Mouse (Mus musculus): Measurements from ENCODE around the gene Phrf1. TPM values are rescaled to one million over a fixed set of nuclear protein-coding genes. Genes with fewer than 3 reads are reported as not detected.

The Phrf1 gene
- polyA plus RNA-seq, 1 experiment: 99.9 TPM

GRCm38 (mm10) chr7:141191796-141192685, 36.5 kb upstream of the Phrf1 start:
- Histone ChIP-seq H3K4me1 (ENCODE audit: control insufficient read depth, insufficient read depth, low read length) (peaks cover 7% of the 10 kb centered on the region), H3K9me3 (replicated peaks; ENCODE audit: control insufficient read depth, insufficient read depth, low read length, poor library complexity, severe bottlenecking) (no peaks in the 10 kb centered on the region), H3K27ac (ENCODE audit: insufficient read depth, low read length) (no peak overlapping the region), H3K9ac (ENCODE audit: low read depth, poor library complexity, severe bottlenecking) (no peak overlapping the region; the same call in 1 of the 2 replicates), H3K36me3 (ENCODE audit: control insufficient read depth, insufficient read depth, low read length, poor library complexity, severe bottlenecking) (peaks cover 13% of the 10 kb centered on the region), H3K4me3 (ENCODE audit: low read depth, low read length) (no peak overlapping the region), H3K27me3 (ENCODE audit: control insufficient read depth, insufficient read depth, low read length, poor library complexity, severe bottlenecking) (no peaks in the 10 kb centered on the region)
- TF ChIP-seq POLR2A (IDR thresholded peaks at IDR 0.05; ENCODE audit: insufficient read depth, low read length) (no peak), CTCF (IDR thresholded peaks at IDR 0.05; ENCODE audit: low read depth, low read length) (no peak), EP300 (IDR thresholded peaks at IDR 0.05; ENCODE audit: insufficient read depth, low read depth, low read length) (no peak)

- peak overlapping the region; percentile 34; the same call in 1 of the 2 replicates for H3K27ac ChIP-seq (ENCODE audit: insufficient read depth, low read length)
- peak overlapping the region; percentile 90 for H3K9ac ChIP-seq (ENCODE audit: low read depth, poor library complexity, severe bottlenecking)
- peaks cover 7% of the 10 kb centered on the region for H3K4me1 ChIP-seq (ENCODE audit: control insufficient read depth, insufficient read depth, low read length)
- peaks cover 13% of the 10 kb centered on the region for H3K36me3 ChIP-seq (ENCODE audit: control insufficient read depth, insufficient read depth, low read length, poor library complexity, severe bottlenecking)
- TF ChIP-seq EP300 (IDR thresholded peaks at IDR 0.05; ENCODE audit: insufficient read depth, low read depth, low read length) (no peak), POLR2A (IDR thresholded peaks at IDR 0.05; ENCODE audit: insufficient read depth, low read length) (no peak), CTCF (IDR thresholded peaks at IDR 0.05; ENCODE audit: low read depth, low read length) (no peak)
- no peaks in the 10 kb centered on the region for H3K9me3 ChIP-seq (replicated peaks; ENCODE audit: control insufficient read depth, insufficient read depth, low read length, poor library complexity, severe bottlenecking)
- H3K27me3 ChIP-seq (ENCODE audit: control insufficient read depth, insufficient read depth, low read length, poor library complexity, severe bottlenecking): no peaks in the 10 kb centered on the region
- peak overlapping the region; percentile 93 for H3K4me3 ChIP-seq (ENCODE audit: low read depth, low read length)
Measured at GRCm38 (mm10) chr7:141192776-141193347, 35.7 kb upstream of the Phrf1 start.

GRCm38 (mm10) chr7:141193348-141193856, 35.2 kb upstream of the Phrf1 start:
- H3K27ac ChIP-seq (ENCODE audit: insufficient read depth, low read length): peak overlapping the region; percentile 34; the same call in 1 of the 2 replicates

GRCm38 (mm10) chr7:141193948-141194347, 34.6 kb upstream of the Phrf1 start, which contains the start of the genes Hras and Lrrc56:
TSS of gene Hras (minus strand) at chr7:141194005.
TSS of gene Lrrc56 (plus strand) at chr7:141194157.
- Histone ChIP-seq H3K9me3 (replicated peaks; ENCODE audit: control insufficient read depth, insufficient read depth, low read length, poor library complexity, severe bottlenecking) (no peaks in the 10 kb centered on the region), H3K9ac (ENCODE audit: low read depth, poor library complexity, severe bottlenecking) (peak within 1 kb of the TSS; percentile 90), H3K4me1 (ENCODE audit: control insufficient read depth, insufficient read depth, low read length) (peaks cover 7% of the 10 kb centered on the region), H3K27me3 (ENCODE audit: control insufficient read depth, insufficient read depth, low read length, poor library complexity, severe bottlenecking) (no peaks in the 10 kb centered on the region), H3K27ac (ENCODE audit: insufficient read depth, low read length) (peak within 1 kb of the TSS; percentile 34; the same call in 1 of the 2 replicates), H3K36me3 (ENCODE audit: control insufficient read depth, insufficient read depth, low read length, poor library complexity, severe bottlenecking) (peaks cover 13% of the 10 kb centered on the region), H3K4me3 (ENCODE audit: low read depth, low read length) (peak within 1 kb of the TSS; percentile 93)
- TF ChIP-seq CTCF (IDR thresholded peaks at IDR 0.05; ENCODE audit: low read depth, low read length) (no peak), POLR2A (IDR thresholded peaks at IDR 0.05; ENCODE audit: insufficient read depth, low read length) (peak; percentile 82), EP300 (IDR thresholded peaks at IDR 0.05; ENCODE audit: insufficient read depth, low read depth, low read length) (no peak)

More at GRCm38 (mm10) chr7:141193348-141193856, 35.2 kb upstream of the Phrf1 start:
- no peak for TF ChIP-seq POLR2A (IDR thresholded peaks at IDR 0.05; ENCODE audit: insufficient read depth, low read length)
- no peak for TF ChIP-seq CTCF (IDR thresholded peaks at IDR 0.05; ENCODE audit: low read depth, low read length)
- no peak for TF ChIP-seq EP300 (IDR thresholded peaks at IDR 0.05; ENCODE audit: insufficient read depth, low read depth, low read length)
- Histone ChIP-seq H3K9ac (ENCODE audit: low read depth, poor library complexity, severe bottlenecking) (peak overlapping the region; percentile 90), H3K36me3 (ENCODE audit: control insufficient read depth, insufficient read depth, low read length, poor library complexity, severe bottlenecking) (peaks cover 13% of the 10 kb centered on the region), H3K4me3 (ENCODE audit: low read depth, low read length) (peak overlapping the region; percentile 93), H3K9me3 (replicated peaks; ENCODE audit: control insufficient read depth, insufficient read depth, low read length, poor library complexity, severe bottlenecking) (no peaks in the 10 kb centered on the region), H3K4me1 (ENCODE audit: control insufficient read depth, insufficient read depth, low read length) (peaks cover 7% of the 10 kb centered on the region), H3K27me3 (ENCODE audit: control insufficient read depth, insufficient read depth, low read length, poor library complexity, severe bottlenecking) (no peaks in the 10 kb centered on the region)

- Histone ChIP-seq H3K9ac (ENCODE audit: low read depth, poor library complexity, severe bottlenecking) (peak overlapping the region; percentile 50), H3K4me1 (ENCODE audit: control insufficient read depth, insufficient read depth, low read length) (peaks cover 7% of the 10 kb centered on the region), H3K9me3 (replicated peaks; ENCODE audit: control insufficient read depth, insufficient read depth, low read length, poor library complexity, severe bottlenecking) (no peaks in the 10 kb centered on the region), H3K27ac (ENCODE audit: insufficient read depth, low read length) (peak overlapping the region; percentile 18; the same call in 1 of the 2 replicates), H3K36me3 (ENCODE audit: control insufficient read depth, insufficient read depth, low read length, poor library complexity, severe bottlenecking) (peaks cover 13% of the 10 kb centered on the region), H3K4me3 (ENCODE audit: low read depth, low read length) (peak overlapping the region; percentile 82), H3K27me3 (ENCODE audit: control insufficient read depth, insufficient read depth, low read length, poor library complexity, severe bottlenecking) (no peaks in the 10 kb centered on the region)
- TF ChIP-seq EP300 (IDR thresholded peaks at IDR 0.05; ENCODE audit: insufficient read depth, low read depth, low read length) (no peak), CTCF (IDR thresholded peaks at IDR 0.05; ENCODE audit: low read depth, low read length) (no peak), POLR2A (IDR thresholded peaks at IDR 0.05; ENCODE audit: insufficient read depth, low read length) (no peak)
Measured at GRCm38 (mm10) chr7:141194409-141194808, 34.2 kb upstream of the Phrf1 start.
